Mouse (Mus musculus) lung, embryonic 16.5 days (tissue): ENCODE measurements around the gene Rpgrip1l. TPM values are rescaled to one million over a fixed set of nuclear protein-coding genes. Genes with fewer than 3 reads are reported as not detected.
A peak's percentile ranks its signal among the peaks of the same experiment; 100 is the strongest.

Source experiments
- ATAC-seq: fragments of 200-750 bp; cut with Nextera tagmentation; 2 replicates; pipeline ENCODE4 v1.8.0; 2017; ENCODE audit warnings: low read depth, mild to moderate bottlenecking, moderate library complexity
- H3K27ac ChIP-seq: fragments of 300-500 bp; sonication (generic); 2 replicates; pipeline ENCODE4 v1.5.1; 2014; ENCODE audit warnings: mild to moderate bottlenecking, control low read depth, low read length
- H3K27me3 ChIP-seq: fragments of 300-500 bp; sonication (generic); 2 replicates; pipeline ENCODE4 v1.6.1; 2014; ENCODE audit warnings: low read depth, low read length, mixed read lengths; ENCODE audit not compliant: control insufficient read depth, insufficient read depth
- H3K36me3 ChIP-seq: fragments of 300-500 bp; sonication (generic); 2 replicates; pipeline ENCODE4 v1.6.1; 2014; ENCODE audit warnings: low read length; ENCODE audit not compliant: control insufficient read depth, insufficient read depth
- H3K4me1 ChIP-seq: fragments of 300-500 bp; sonication (generic); replicated peaks from 2 replicates; pipeline ENCODE4 v1.6.1; 2014; ENCODE audit warnings: low read length, mixed read lengths; ENCODE audit not compliant: control insufficient read depth, insufficient read depth
- H3K4me2 ChIP-seq: fragments of 300-500 bp; sonication (generic); 2 replicates; pipeline ENCODE4 v1.6.1; 2014; ENCODE audit warnings: low read depth, low read length, control low read depth
- H3K4me3 ChIP-seq: fragments of 300-500 bp; sonication (generic); 2 replicates; pipeline ENCODE4 v1.5.1; 2014; ENCODE audit warnings: mild to moderate bottlenecking, low read length, control low read depth
- H3K9ac ChIP-seq: fragments of 300-500 bp; sonication (generic); 2 replicates; pipeline ENCODE4 v1.6.1; 2014; ENCODE audit warnings: low read length, control low read depth
- H3K9me3 ChIP-seq: fragments of 300-500 bp; sonication (generic); 2 replicates; pipeline ENCODE4 v1.6.1; 2016; ENCODE audit warnings: low read length; ENCODE audit not compliant: control insufficient read depth
- WGBS: fragments of 180-500 bp; shearing (Covaris S2); extraction: QIAGEN DNeasy Blood & Tissue Kit; methylation state at CpG from one replicate; pipeline ENCODE4 v1.1.7; 2014; 5-methylcytosine and 5-hydroxymethylcytosine counted together
- polyA plus RNA-seq: library from polyadenylated mRNA; unstranded; fragments of >200 nt; fragmentation: Nextera tagmentation; extraction: Ambion mirVana; gene quantifications from 2 replicates; pipeline ENCODE4 v1.2.1, GENCODE M21; 2015

Gene Rpgrip1l
- polyA plus RNA-seq, 1 experiment from 2014 or later = 12.9 TPM

- WGBS = 69% methylated on average over 5 of the region's 5 CpGs
- Histone ChIP-seq H3K9ac (no peak overlapping the region), H3K4me1 (peaks cover 18% of the 10 kb centered on the region), H3K4me2 (no peak overlapping the region), H3K27ac (no peak overlapping the region), H3K4me3 (no peak overlapping the region), H3K36me3 (no peaks in the 10 kb centered on the region), H3K9me3 (no peaks in the 10 kb centered on the region), H3K27me3 (no peaks in the 10 kb centered on the region)
- ATAC-seq = peak; percentile 22; the same call in 1 of the 2 replicates
These were observed 40.0 kb upstream of the Rpgrip1l start for GRCm38 (mm10) chr8:91353062-91353461.

- peaks cover 18% of the 10 kb centered on the region; the same call in 1 of the 2 replicates for H3K4me1 ChIP-seq
- no peak for ATAC-seq
- no peaks in the 10 kb centered on the region for H3K9me3 ChIP-seq
- 84% methylated on average over 3 of the region's 3 CpGs for WGBS
- H3K9ac ChIP-seq = no peak overlapping the region
- H3K4me3 ChIP-seq = no peak overlapping the region
- H3K4me2 ChIP-seq = no peak overlapping the region
- no peaks in the 10 kb centered on the region for H3K36me3 ChIP-seq
- H3K27me3 ChIP-seq = no peaks in the 10 kb centered on the region
- H3K27ac ChIP-seq = no peak overlapping the region
These were observed 39.5 kb upstream of the Rpgrip1l start for GRCm38 (mm10) chr8:91352598-91352997.

GRCm38 (mm10) chr8:91350628-91351027 is 37.6 kb upstream of the Rpgrip1l start:
- WGBS = 68% methylated on average over 7 of the region's 7 CpGs
- Histone ChIP-seq H3K4me2 (no peak overlapping the region), H3K9me3 (no peaks in the 10 kb centered on the region), H3K36me3 (no peaks in the 10 kb centered on the region), H3K4me3 (no peak overlapping the region), H3K4me1 (peaks cover 20% of the 10 kb centered on the region; the same call in 1 of the 2 replicates), H3K27me3 (no peaks in the 10 kb centered on the region), H3K9ac (no peak overlapping the region), H3K27ac (no peak overlapping the region)
- no peak for ATAC-seq

- no peak overlapping the region for H3K9ac ChIP-seq
- H3K36me3 ChIP-seq = no peaks in the 10 kb centered on the region
- H3K4me3 ChIP-seq = no peak overlapping the region
- H3K9me3 ChIP-seq = no peaks in the 10 kb centered on the region
- 82% methylated on average over 7 of the region's 7 CpGs for WGBS
- no peak overlapping the region for H3K4me2 ChIP-seq
- H3K27ac ChIP-seq = no peak overlapping the region
- ATAC-seq = no peak
- H3K4me1 ChIP-seq = peaks cover 18% of the 10 kb centered on the region; the same call in 1 of the 2 replicates
- no peaks in the 10 kb centered on the region for H3K27me3 ChIP-seq
These were observed 36.8 kb upstream of the Rpgrip1l start for GRCm38 (mm10) chr8:91349816-91350215.

- no peak for ATAC-seq
- Histone ChIP-seq H3K9me3 (no peaks in the 10 kb centered on the region), H3K4me1 (peaks cover 24% of the 10 kb centered on the region; the same call in 1 of the 2 replicates), H3K4me3 (no peak overlapping the region), H3K9ac (no peak overlapping the region), H3K4me2 (no peak overlapping the region), H3K36me3 (no peaks in the 10 kb centered on the region), H3K27ac (no peak overlapping the region), H3K27me3 (no peaks in the 10 kb centered on the region)
- WGBS = 37% methylated on average over 6 of the region's 6 CpGs
These were observed 34.5 kb upstream of the Rpgrip1l start for GRCm38 (mm10) chr8:91347595-91347994.

GRCm38 (mm10) chr8:91347146-91347545 is 34.1 kb upstream of the Rpgrip1l start:
- no peak overlapping the region for H3K4me2 ChIP-seq
- H3K9me3 ChIP-seq = no peaks in the 10 kb centered on the region
- no peaks in the 10 kb centered on the region for H3K27me3 ChIP-seq
- ATAC-seq = no peak
- H3K36me3 ChIP-seq = no peaks in the 10 kb centered on the region
- H3K27ac ChIP-seq = no peak overlapping the region
- no peak overlapping the region for H3K4me3 ChIP-seq
- WGBS = 82% methylated on average over 10 of the region's 10 CpGs
- no peak overlapping the region for H3K9ac ChIP-seq
- peaks cover 29% of the 10 kb centered on the region; the same call in 1 of the 2 replicates for H3K4me1 ChIP-seq

GRCm38 (mm10) chr8:91344659-91345058 is 31.6 kb upstream of the Rpgrip1l start:
- peaks cover 26% of the 10 kb centered on the region; the same call in 1 of the 2 replicates for H3K4me1 ChIP-seq
- WGBS = 73% methylated on average over 11 of the region's 11 CpGs
- no peak overlapping the region for H3K27ac ChIP-seq
- no peak overlapping the region for H3K9ac ChIP-seq
- H3K36me3 ChIP-seq = no peaks in the 10 kb centered on the region
- ATAC-seq = no peak
- no peak overlapping the region for H3K4me3 ChIP-seq
- no peaks in the 10 kb centered on the region for H3K9me3 ChIP-seq
- H3K27me3 ChIP-seq = no peaks in the 10 kb centered on the region
- H3K4me2 ChIP-seq = no peak overlapping the region

GRCm38 (mm10) chr8:91342798-91343197 is 29.7 kb upstream of the Rpgrip1l start:
- H3K9ac ChIP-seq = no peak overlapping the region
- H3K4me1 ChIP-seq = peaks cover 27% of the 10 kb centered on the region; the same call in 1 of the 2 replicates
- no peak overlapping the region for H3K27ac ChIP-seq
- H3K36me3 ChIP-seq = no peaks in the 10 kb centered on the region
- H3K4me2 ChIP-seq = no peak overlapping the region
- no peak for ATAC-seq
- H3K4me3 ChIP-seq = no peak overlapping the region
- no peaks in the 10 kb centered on the region for H3K27me3 ChIP-seq
- WGBS = 61% methylated on average over 5 of the region's 5 CpGs
- H3K9me3 ChIP-seq = no peaks in the 10 kb centered on the region

GRCm38 (mm10) chr8:91342196-91342595 is 29.1 kb upstream of the Rpgrip1l start:
- Histone ChIP-seq H3K27ac (no peak overlapping the region), H3K4me2 (no peak overlapping the region), H3K36me3 (no peaks in the 10 kb centered on the region), H3K9me3 (no peaks in the 10 kb centered on the region), H3K27me3 (no peaks in the 10 kb centered on the region), H3K9ac (no peak overlapping the region), H3K4me3 (no peak overlapping the region), H3K4me1 (peaks cover 23% of the 10 kb centered on the region; the same call in 1 of the 2 replicates)
- 58% methylated on average over 5 of the region's 5 CpGs for WGBS
- no peak for ATAC-seq

- H3K9me3 ChIP-seq = no peaks in the 10 kb centered on the region
- no peak overlapping the region for H3K27ac ChIP-seq
- no peak overlapping the region for H3K4me3 ChIP-seq
- H3K27me3 ChIP-seq = no peaks in the 10 kb centered on the region
- ATAC-seq = 0 out of 2 replicates have a peak, but pooled peaks have one; percentile 15
- WGBS = 35% methylated on average over 1 of the region's 1 CpGs
- no peak overlapping the region for H3K4me2 ChIP-seq
- H3K36me3 ChIP-seq = no peaks in the 10 kb centered on the region
- H3K9ac ChIP-seq = no peak overlapping the region
- peaks cover 23% of the 10 kb centered on the region; the same call in 1 of the 2 replicates for H3K4me1 ChIP-seq
These were observed 27.7 kb upstream of the Rpgrip1l start for GRCm38 (mm10) chr8:91340746-91341145.
